Mouse (Mus musculus): ENCODE data around the gene Abcb10.

The Abcb10 gene

DNA sequence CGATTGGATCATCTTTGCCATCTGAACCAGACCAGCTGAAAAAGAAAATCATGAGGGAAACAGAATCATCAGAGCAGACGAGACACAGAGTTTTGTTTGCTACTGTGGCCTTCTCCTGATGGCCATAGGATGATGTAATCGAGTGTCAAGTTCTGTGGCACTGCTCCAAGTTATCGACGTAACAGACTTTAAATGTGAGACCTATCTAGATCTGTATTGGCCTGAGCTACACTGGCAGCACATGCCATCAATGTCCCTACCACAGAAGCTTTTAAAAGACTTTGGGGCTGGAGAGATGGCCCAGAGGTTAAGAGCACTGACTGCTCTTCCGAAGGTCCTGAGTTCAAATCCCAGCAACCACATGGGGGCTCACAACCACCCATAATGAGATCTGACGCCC lies 80.3 kb downstream of the Abcb10 start:
- DNase-seq (ENCODE audit: low read depth, low spot score): peak; percentile 69

Data from skeletal muscle tissue, adult 2 months (tissue).